Mouse (Mus musculus) layer of hippocampus, adult 11-12 months (tissue): ENCODE data around the gene Abcd1.

Experiments used
- DNase-seq: peaks from one replicate; pipeline ENCODE4 v3.0.0; 2022; ENCODE audit warnings: low spot score

Gene Abcd1

GRCm38 (mm10) chrX:73716109-73716661 lies at the start of gene Abcd1, which contains the start of gene Bcap31:
Gene Abcd1 (plus strand): TSS chrX:73716597.
Gene Bcap31 (minus strand): TSS chrX:73716175.
- peak; percentile 92 for DNase-seq

- DNase-seq = peak; percentile 45
Measured at GRCm38 (mm10) chrX:73672031-73672431, 44.4 kb upstream of the Abcd1 start.

GRCm38 (mm10) chrX:73672879-73673618 lies 43.3 kb upstream of the Abcd1 start, which contains the start of gene Slc6a8:
Gene Slc6a8 (plus strand): TSS chrX:73673150.
- DNase-seq = peak; percentile 48

- no peak for DNase-seq
Measured at GRCm38 (mm10) chrX:73673619-73673967, 42.8 kb upstream of the Abcd1 start.

- peak; percentile 47 for DNase-seq
Measured at GRCm38 (mm10) chrX:73673968-73674661, 42.3 kb upstream of the Abcd1 start.

- DNase-seq = no peak
Measured at GRCm38 (mm10) chrX:73675231-73675630, 41.2 kb upstream of the Abcd1 start.

- DNase-seq = no peak
Measured at GRCm38 (mm10) chrX:73676668-73677067, 39.7 kb upstream of the Abcd1 start.

GRCm38 (mm10) chrX:73684156-73684555 lies 32.2 kb upstream of the Abcd1 start:
- DNase-seq = no peak

- DNase-seq = no peak
Measured at GRCm38 (mm10) chrX:73684978-73685377, 31.4 kb upstream of the Abcd1 start.

GRCm38 (mm10) chrX:73685629-73686028 lies 30.8 kb upstream of the Abcd1 start:
- DNase-seq = no peak

GRCm38 (mm10) chrX:73690917-73691629 lies 25.3 kb upstream of the Abcd1 start:
- DNase-seq = peak; percentile 58

- DNase-seq = no peak
Measured at GRCm38 (mm10) chrX:73700472-73700871, 15.9 kb upstream of the Abcd1 start.

GRCm38 (mm10) chrX:73715476-73716108 lies 805 bp upstream of the Abcd1 start:
- peak; percentile 25 for DNase-seq

GRCm38 (mm10) chrX:73716709-73717545 lies 530 bp downstream of the Abcd1 start:
- peak; percentile 18 for DNase-seq

GRCm38 (mm10) chrX:73717667-73718066 lies 1.3 kb downstream of the Abcd1 start:
- no peak for DNase-seq

GRCm38 (mm10) chrX:73718271-73718670 lies 1.9 kb downstream of the Abcd1 start:
- peak; percentile 6 for DNase-seq

GRCm38 (mm10) chrX:73718686-73719362 lies 2.4 kb downstream of the Abcd1 start:
- DNase-seq = peak; percentile 23

- DNase-seq = no peak
Measured at GRCm38 (mm10) chrX:73730908-73731307, 14.5 kb downstream of the Abcd1 start.

GRCm38 (mm10) chrX:73738155-73738554 lies 21.8 kb downstream of the Abcd1 start:
- DNase-seq = no peak

GRCm38 (mm10) chrX:73739151-73739550 lies 22.8 kb downstream of the Abcd1 start:
- no peak for DNase-seq
